Mouse (Mus musculus) megakaryocyte, embryonic 14.5 days (primary cell): ENCODE measurements at regions not wholly inside any gene's neighbourhood (a gene's known extent, or its start where the extent isn't known, plus 50 kb on each side); places are given as distances from the start of the nearest gene placed in this dataset.

Experiments
- FLI1 ChIP-seq: IDR thresholded peaks from 2 replicates; pipeline ENCODE4 v1.6.1; 2012; ENCODE audit warnings: low read length, inconsistent platforms, mixed read lengths
- GATA1 ChIP-seq: IDR thresholded peaks from 3 replicates; pipeline ENCODE4 v1.6.1; 2012; ENCODE audit warnings: mixed read lengths, low read length, inconsistent platforms, borderline replicate concordance

- TF ChIP-seq FLI1 (no peak), GATA1 (no peak)
These were observed 1186.3 kb downstream of the Gsdmc2 start for GRCm38 (mm10) chr15:62658695-62659094.
